Mouse (Mus musculus) ES-CJ7 (cell line): Measurements from ENCODE around the gene Fbxl5.

ENCODE experiments used
- DNase-seq: peaks from one replicate; pipeline ENCODE4 v3.0.0; 2011; ENCODE audit warnings: low read depth, low spot score

Fbxl5 gene

GRCm38 (mm10) chr5:43836590-43836989, 15.2 kb upstream of the Fbxl5 start:
- DNase-seq: no peak

- no peak for DNase-seq
These were observed 5.9 kb upstream of the Fbxl5 start for GRCm38 (mm10) chr5:43827366-43827765.

- no peak for DNase-seq
These were observed 5.4 kb upstream of the Fbxl5 start for GRCm38 (mm10) chr5:43826883-43827282.

GRCm38 (mm10) chr5:43824580-43824979, 3.1 kb upstream of the Fbxl5 start:
- no peak for DNase-seq

GRCm38 (mm10) chr5:43822824-43823223, 1.4 kb upstream of the Fbxl5 start:
- no peak for DNase-seq

GRCm38 (mm10) chr5:43822199-43822598, 761 bp upstream of the Fbxl5 start:
- DNase-seq: no peak

- no peak for DNase-seq
These were observed 653 bp downstream of the Fbxl5 start for GRCm38 (mm10) chr5:43820785-43821184.

- DNase-seq: no peak
These were observed 2.7 kb downstream of the Fbxl5 start, which contains the start of gene Bst1 for GRCm38 (mm10) chr5:43818695-43819094. TSS of gene Bst1 (plus strand) at chr5:43818885.

- peak; percentile 59 for DNase-seq
These were observed 5.7 kb downstream of the Fbxl5 start for GRCm38 (mm10) chr5:43815769-43816168.

GRCm38 (mm10) chr5:43814536-43814935, 6.9 kb downstream of the Fbxl5 start:
- DNase-seq: peak; percentile 83

GRCm38 (mm10) chr5:43810427-43811062, 10.9 kb downstream of the Fbxl5 start:
- no peak for DNase-seq

GRCm38 (mm10) chr5:43807744-43808696, 13.4 kb downstream of the Fbxl5 start:
- peak; percentile 88 for DNase-seq

- no peak for DNase-seq
These were observed 14.5 kb downstream of the Fbxl5 start for GRCm38 (mm10) chr5:43806914-43807313.

- no peak for DNase-seq
These were observed 15.1 kb downstream of the Fbxl5 start for GRCm38 (mm10) chr5:43806340-43806739.

- DNase-seq: no peak
These were observed 16.0 kb downstream of the Fbxl5 start for GRCm38 (mm10) chr5:43805401-43805800.

GRCm38 (mm10) chr5:43801798-43802197, 19.6 kb downstream of the Fbxl5 start:
- DNase-seq: no peak

- DNase-seq: no peak
These were observed 20.2 kb downstream of the Fbxl5 start for GRCm38 (mm10) chr5:43801253-43801652.

GRCm38 (mm10) chr5:43800700-43801099, 20.7 kb downstream of the Fbxl5 start:
- peak; percentile 17 for DNase-seq

GRCm38 (mm10) chr5:43799530-43799929, 21.9 kb downstream of the Fbxl5 start:
- DNase-seq: no peak

- DNase-seq: no peak
These were observed 29.1 kb downstream of the Fbxl5 start for GRCm38 (mm10) chr5:43792354-43792753.

- DNase-seq: no peak
These were observed 33.3 kb downstream of the Fbxl5 start for GRCm38 (mm10) chr5:43787976-43788752.

GRCm38 (mm10) chr5:43786607-43787006, 34.8 kb downstream of the Fbxl5 start:
- no peak for DNase-seq
